Mouse (Mus musculus) brain, embryonic 14.5 days (tissue): Measurements from ENCODE around the gene Cbx4.

Experiments
- CTCF ChIP-seq: fragments of 200-500 bp; IDR thresholded peaks from 2 replicates; pipeline ENCODE4 v1.5.1; 2012; ENCODE audit warnings: inconsistent platforms, mild to moderate bottlenecking, moderate library complexity, borderline replicate concordance; ENCODE audit not compliant: insufficient read depth, insufficient read length; ENCODE audit errors: extremely low read depth
- POLR2A ChIP-seq: fragments of 200-500 bp; IDR thresholded peaks from 2 replicates; pipeline ENCODE4 v1.6.1; 2012; ENCODE audit warnings: mild to moderate bottlenecking, inconsistent platforms, borderline replicate concordance; ENCODE audit not compliant: poor library complexity, insufficient read depth, insufficient read length, severe bottlenecking; ENCODE audit errors: extremely low read depth

DNA sequence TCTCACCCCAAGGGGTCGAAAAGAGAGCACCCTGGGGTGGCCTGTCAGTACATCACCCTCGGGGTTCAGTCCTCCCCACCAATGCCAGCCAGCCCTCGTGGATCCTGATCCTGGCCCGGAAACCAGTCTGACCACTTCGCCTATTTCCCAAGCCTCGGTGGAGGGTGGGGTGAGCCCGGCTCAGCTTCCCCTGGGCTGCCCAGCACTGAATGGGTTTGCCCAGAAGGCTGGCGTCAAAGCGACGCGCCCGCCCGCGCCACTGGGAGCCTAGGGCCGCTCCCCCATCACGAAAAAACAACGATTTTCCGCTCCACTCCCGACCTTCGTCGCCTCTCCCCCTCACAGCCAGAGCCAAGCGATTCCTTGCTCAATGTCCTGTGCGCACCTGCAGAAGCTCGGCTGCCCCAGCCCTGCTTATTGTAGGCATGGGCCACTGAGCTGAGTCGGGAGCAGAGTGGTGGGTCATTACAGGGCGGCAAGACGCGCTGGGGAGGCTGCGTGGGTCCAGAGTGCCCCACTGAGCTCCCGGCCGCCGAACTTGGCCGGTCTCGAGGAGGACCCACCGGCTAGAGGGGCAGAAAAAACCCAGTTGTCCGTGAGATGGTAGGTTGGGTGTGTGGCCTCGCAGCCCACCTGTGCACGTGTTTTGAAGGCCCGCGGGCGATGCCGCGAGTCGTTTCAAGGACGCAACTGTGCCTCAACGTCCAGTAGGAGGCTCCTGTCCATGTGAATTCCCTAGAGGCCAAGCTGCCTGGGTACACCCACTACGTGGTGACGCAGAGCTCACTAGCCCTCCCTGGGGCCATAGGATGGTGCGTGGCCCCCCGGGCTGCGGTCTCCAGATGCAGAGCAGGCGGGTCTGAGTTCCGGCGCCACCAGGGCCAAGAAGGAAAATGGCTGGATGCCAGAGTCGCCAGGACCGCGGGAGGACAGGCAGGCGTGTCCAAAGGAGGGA lies 27.7 kb downstream of the Cbx4 start:
- TF ChIP-seq CTCF (peak; percentile 21; the same call in 1 of the 2 replicates), POLR2A (no peak)
